Comparison of ENCODE assay signal across 20 mouse cellular contexts in the genomic region with DNA sequence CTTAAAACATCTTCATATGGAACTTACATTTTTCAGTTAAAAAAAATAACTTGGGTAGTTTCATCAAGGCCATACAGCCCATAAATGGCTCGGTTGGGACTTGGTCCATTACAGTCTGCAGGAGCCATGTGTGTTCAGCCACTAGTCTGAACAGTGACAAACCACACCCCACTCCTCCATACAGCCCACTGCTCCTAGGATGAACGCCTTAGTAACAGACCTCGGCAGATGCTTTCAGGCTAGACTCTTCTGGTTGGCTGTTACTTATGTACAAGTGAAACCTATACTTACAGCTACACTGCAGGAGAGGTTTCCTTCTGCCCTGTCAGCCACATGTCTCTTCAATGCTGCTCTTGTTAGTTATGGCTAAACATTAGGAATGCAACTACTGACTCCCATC.
"Had no signal": no experiment of that assay in that cellular context is flagged by ENCODE, and none has a peak within 500 bp of the region (broad histone marks: within the 10 kb centered on the region; RNA-seq: fewer than 3 reads in every experiment).

No protein-coding gene starts in this region.

- H3K27ac ChIP-seq: limb, embryonic 12.5 days; liver, embryonic 12.5 days; liver, embryonic 15.5 days; lung, embryonic 15.5 days; midbrain, embryonic 15.5 days; neural tube, embryonic 12.5 days; neural tube, embryonic 15.5 days had no signal

- ATAC-seq: liver, embryonic 12.5 days; midbrain, embryonic 15.5 days had no signal

- DNase-seq: kidney, adult 18-20 months; kidney, postnatal 14 days; kidney, postnatal 4 days; liver; lung, adult 18-20 months; lung, postnatal 10 days; lung, postnatal 36 days; right cerebral cortex, postnatal 25 days; spleen, adult 18-20 months; thymus, adult 18-20 months; thymus, postnatal 36 days had no signal

- H3K27me3 ChIP-seq: limb, embryonic 12.5 days; liver, embryonic 12.5 days; liver, embryonic 15.5 days; lung, embryonic 15.5 days; megakaryocyte, embryonic 14.5 days; midbrain, embryonic 15.5 days; neural tube, embryonic 12.5 days; neural tube, embryonic 15.5 days had no signal

- H3K9ac ChIP-seq: limb, embryonic 12.5 days; liver, embryonic 12.5 days; liver, embryonic 15.5 days; lung, embryonic 15.5 days; midbrain, embryonic 15.5 days; neural tube, embryonic 12.5 days; neural tube, embryonic 15.5 days had no signal

- H3K36me3 ChIP-seq: limb, embryonic 12.5 days; liver, embryonic 12.5 days; liver, embryonic 15.5 days; lung, embryonic 15.5 days had no signal

- H3K4me2 ChIP-seq: limb, embryonic 12.5 days; liver, embryonic 12.5 days; liver, embryonic 15.5 days; lung, embryonic 15.5 days; midbrain, embryonic 11.5 days; midbrain, embryonic 15.5 days; neural tube, embryonic 12.5 days; neural tube, embryonic 15.5 days had no signal

- H3K9me3 ChIP-seq: limb, embryonic 12.5 days; liver, embryonic 12.5 days; liver, embryonic 15.5 days; lung, embryonic 15.5 days; megakaryocyte, embryonic 14.5 days; midbrain, embryonic 15.5 days; neural tube, embryonic 12.5 days; neural tube, embryonic 15.5 days had no signal

- H3K4me3 ChIP-seq: limb, embryonic 12.5 days; liver, embryonic 12.5 days; liver, embryonic 15.5 days; lung, embryonic 15.5 days; megakaryocyte, embryonic 14.5 days; midbrain, embryonic 15.5 days; neural tube, embryonic 12.5 days; neural tube, embryonic 15.5 days had no signal

- H3K4me1 ChIP-seq: liver, embryonic 12.5 days; liver, embryonic 15.5 days; lung, embryonic 15.5 days; megakaryocyte, embryonic 14.5 days; midbrain, embryonic 15.5 days; neural tube, embryonic 12.5 days; neural tube, embryonic 15.5 days had no signal
